Comparison of ENCODE assay signal across 11 mouse cellular contexts in genomic region chrX:123612158-123612828, GRCm38 (mm10). TPM values are rescaled to one million over a fixed set of nuclear protein-coding genes. Genes with fewer than 3 reads are reported as not detected.
DNase-seq lines count a peak whose midpoint lies in the region; ATAC-seq and TF ChIP-seq lines count a peak whose summit lies in the region.
"Not testable (repeated sequence)": the region's sequence is repeated elsewhere in the genome, so short reads cannot be mapped to it uniquely, and the experiment has no call there.
"Had no signal": no experiment of that assay in that cellular context is flagged by ENCODE, and none has a peak within 500 bp of the region (broad histone marks: within the 10 kb centered on the region; RNA-seq: fewer than 3 reads in every experiment).

No protein-coding gene starts in this region.

- ATAC-seq in forebrain, embryonic 14.5 days: 0 out of 2 replicates have a peak, but pooled peaks have one; percentile 29
- peak; percentile 75 for ATAC-seq in liver, postnatal 0 days
- ATAC-seq in midbrain, embryonic 13.5 days: peak; percentile 71; the same call in 1 of the 2 replicates

- H3K27me3 ChIP-seq in forebrain, embryonic 14.5 days (replicated peaks; ENCODE audit: control insufficient read depth, insufficient read depth, low read length); liver, postnatal 0 days (ENCODE audit: insufficient read depth, low read length); midbrain, embryonic 13.5 days: not testable (repeated sequence)

- H3K4me1 ChIP-seq in forebrain, embryonic 14.5 days (ENCODE audit: control insufficient read depth, insufficient read depth, low read length); liver, postnatal 0 days (ENCODE audit: insufficient read depth); midbrain, embryonic 13.5 days (replicated peaks): not testable (repeated sequence)

- H3K9me3 ChIP-seq in forebrain, embryonic 14.5 days (replicated peaks; ENCODE audit: control insufficient read depth, low read length); liver, postnatal 0 days (ENCODE audit: low read length); midbrain, embryonic 13.5 days: not testable (repeated sequence)

- DNase-seq in B cell, adult 2 months: peak; percentile 22 to 41
- DNase-seq in adrenal gland, adult (ENCODE audit: inconsistent age in 2 of 2, low spot score in 1 of 2): peak; percentile 9 to 64
- DNase-seq in forebrain, embryonic 14.5 days (ENCODE audit: low spot score); liver, postnatal 0 days: not testable (repeated sequence)
- peak; percentile 2 for DNase-seq in heart, postnatal 25 days (ENCODE audit: low spot score)
- DNase-seq in kidney, adult 9 months: peak; percentile 7
- peak; percentile 2 for DNase-seq in right cerebral cortex, postnatal 25 days

- not testable (repeated sequence) for TF ChIP-seq CTCF in liver, postnatal 0 days (IDR thresholded peaks at IDR 0.05; ENCODE audit: low read depth)

- 87% methylated on average over 6 of the region's 12 CpGs for WGBS in forebrain, embryonic 14.5 days
- 77% methylated on average over 6 of the region's 12 CpGs for WGBS in liver, postnatal 0 days (ENCODE audit: insufficient replicate concordance)
- WGBS in midbrain, embryonic 13.5 days: 83% methylated on average over 7 of the region's 12 CpGs

- not testable (repeated sequence) for H3K9ac ChIP-seq in forebrain, embryonic 14.5 days (ENCODE audit: low read length); liver, postnatal 0 days (replicated peaks); midbrain, embryonic 13.5 days (replicated peaks)

- H3K27ac ChIP-seq in forebrain, embryonic 14.5 days (ENCODE audit: low read depth, low read length); liver, postnatal 0 days (ENCODE audit: low read depth); midbrain, embryonic 13.5 days: not testable (repeated sequence)

- not testable (repeated sequence) for H3K4me3 ChIP-seq in forebrain, embryonic 14.5 days (ENCODE audit: low read depth, low read length); liver, postnatal 0 days (ENCODE audit: low read depth, low read length); midbrain, embryonic 13.5 days (replicated peaks)

- not testable (repeated sequence) for H3K4me2 ChIP-seq in forebrain, embryonic 14.5 days (ENCODE audit: low read length); liver, postnatal 0 days (ENCODE audit: low read depth, low read length); midbrain, embryonic 13.5 days (replicated peaks)

- TF ChIP-seq EP300 in liver, postnatal 0 days (IDR thresholded peaks at IDR 0.05; ENCODE audit: low read depth): not testable (repeated sequence)

- intact Hi-C loops in heart, postnatal 25 days (cut with DNase I): not testable (repeated sequence)

- H3K36me3 ChIP-seq in forebrain, embryonic 14.5 days (ENCODE audit: control insufficient read depth, insufficient read depth, low read length); liver, postnatal 0 days (replicated peaks; ENCODE audit: insufficient read depth, low read length); midbrain, embryonic 13.5 days: not testable (repeated sequence)

RNA-seq across cellular contexts. Expression of gene Cldn34c2, which starts 30.8 kb away (rescaled TPM):
- not detected in 2 replicates for polyA plus RNA-seq in forebrain, embryonic 14.5 days (2014; fragmentation: Nextera tagmentation; extraction: Ambion mirVana)
- total RNA-seq in heart, postnatal 25 days (2021): under 1 TPM in 1 of 2 experiments, not detected in 1; 0.52 TPM
- not detected in 2 replicates for polyA plus RNA-seq in liver, postnatal 0 days (2015; fragmentation: Nextera tagmentation; extraction: Ambion mirVana)
- 0.94 TPM in 1 of 2 replicates, not detected in the other for polyA plus RNA-seq in midbrain, embryonic 13.5 days (2015; fragmentation: Nextera tagmentation; extraction: Ambion mirVana)
- polyA plus RNA-seq: heart, embryonic 15.5 days; lung, embryonic 15.5 days; thymus, postnatal 0 days had no signal
